Mouse (Mus musculus) heart, embryonic 12.5 days (tissue): Measurements from ENCODE around the gene Ptpru. TPM values are rescaled to one million over a fixed set of nuclear protein-coding genes. Genes with fewer than 3 reads are reported as not detected.

Experiments
- ATAC-seq: fragments of 200-750 bp; cut with Nextera tagmentation; 2 replicates; pipeline ENCODE4 v1.8.0; 2017; ENCODE audit warnings: moderate TSS enrichment, moderate library complexity; ENCODE audit not compliant: insufficient number of reproducible peaks, low FRiP score
- H3K27ac ChIP-seq: fragments of 300-500 bp; sonication (generic); 2 replicates; pipeline ENCODE4 v1.5.1; 2016; ENCODE audit warnings: mild to moderate bottlenecking, moderate library complexity; ENCODE audit not compliant: poor library complexity, severe bottlenecking
- H3K27me3 ChIP-seq: fragments of 300-500 bp; sonication (generic); replicated peaks from 2 replicates; pipeline ENCODE4 v1.6.1; 2016; ENCODE audit warnings: mild to moderate bottlenecking, moderate library complexity
- H3K36me3 ChIP-seq: fragments of 300-500 bp; sonication (generic); 2 replicates; pipeline ENCODE4 v1.6.1; 2016; ENCODE audit warnings: mild to moderate bottlenecking, moderate library complexity
- H3K4me1 ChIP-seq: fragments of 300-500 bp; sonication (generic); replicated peaks from 2 replicates; pipeline ENCODE4 v1.6.1; 2016; ENCODE audit warnings: mild to moderate bottlenecking
- H3K4me2 ChIP-seq: fragments of 300-500 bp; sonication (generic); 2 replicates; pipeline ENCODE4 v1.6.1; 2016; ENCODE audit warnings: mild to moderate bottlenecking, moderate library complexity
- H3K4me3 ChIP-seq: fragments of 300-500 bp; sonication (generic); 2 replicates; pipeline ENCODE4 v1.5.1; 2016; ENCODE audit warnings: mild to moderate bottlenecking
- H3K9ac ChIP-seq: fragments of 300-500 bp; sonication (generic); 2 replicates; pipeline ENCODE4 v1.6.1; 2016; ENCODE audit warnings: mild to moderate bottlenecking, moderate library complexity
- H3K9me3 ChIP-seq: fragments of 300-500 bp; sonication (generic); replicated peaks from 2 replicates; pipeline ENCODE4 v1.6.1; 2016; ENCODE audit warnings: mild to moderate bottlenecking, moderate library complexity
- WGBS: fragments of 180-500 bp; shearing (Covaris S2); methylation state at CpG from one replicate; pipeline ENCODE4 v1.1.7; 2016; 5-methylcytosine and 5-hydroxymethylcytosine counted together
- polyA plus RNA-seq: library from polyadenylated mRNA; unstranded; fragments of >200 nt; fragmentation: Nextera tagmentation; extraction: Ambion mirVana; gene quantifications from 2 replicates; pipeline ENCODE4 v1.2.1, GENCODE M21; 2016

The Ptpru gene
- polyA plus RNA-seq, 1 experiment from 2014 or later: 1.8 TPM

DNA sequence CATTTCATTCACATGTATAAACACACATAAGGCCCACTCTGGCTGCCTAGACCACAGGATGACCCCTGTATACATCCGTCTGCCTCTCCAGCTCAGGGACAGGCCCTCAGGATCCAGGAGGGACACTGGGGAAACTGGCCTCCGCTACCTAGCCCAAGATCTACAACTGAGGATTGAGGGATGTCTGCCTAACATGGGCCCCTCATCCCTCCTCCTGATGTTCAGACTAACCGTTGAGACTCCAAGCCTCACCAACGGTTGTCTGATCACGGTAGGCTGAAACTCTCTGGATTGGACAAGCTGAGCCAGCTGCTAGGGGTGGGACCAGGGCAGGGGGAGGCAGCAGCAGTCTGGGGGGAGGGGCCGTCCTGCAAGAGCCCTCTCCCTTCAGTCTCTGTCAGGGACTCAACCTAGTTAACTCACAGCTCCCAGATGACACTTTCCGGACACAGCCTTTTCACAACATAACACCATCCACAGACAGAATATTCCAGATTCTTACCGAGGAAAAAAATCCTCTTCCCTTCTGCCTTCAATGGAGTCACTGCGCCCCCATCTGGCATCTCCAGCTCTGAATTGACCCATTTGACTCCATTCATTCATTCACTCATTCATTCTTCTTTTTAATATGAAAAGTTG is 4.0 kb downstream of the Ptpru start:
- Histone ChIP-seq H3K9me3 (no peaks in the 10 kb centered on the region), H3K27ac (no peak overlapping the region), H3K4me2 (no peak overlapping the region), H3K27me3 (peaks cover 49% of the 10 kb centered on the region), H3K4me1 (peaks cover 16% of the 10 kb centered on the region), H3K4me3 (no peak overlapping the region), H3K36me3 (no peaks in the 10 kb centered on the region), H3K9ac (no peak overlapping the region)
- WGBS: 22% methylated on average over 9 of the region's 9 CpGs
- ATAC-seq: no peak

DNA sequence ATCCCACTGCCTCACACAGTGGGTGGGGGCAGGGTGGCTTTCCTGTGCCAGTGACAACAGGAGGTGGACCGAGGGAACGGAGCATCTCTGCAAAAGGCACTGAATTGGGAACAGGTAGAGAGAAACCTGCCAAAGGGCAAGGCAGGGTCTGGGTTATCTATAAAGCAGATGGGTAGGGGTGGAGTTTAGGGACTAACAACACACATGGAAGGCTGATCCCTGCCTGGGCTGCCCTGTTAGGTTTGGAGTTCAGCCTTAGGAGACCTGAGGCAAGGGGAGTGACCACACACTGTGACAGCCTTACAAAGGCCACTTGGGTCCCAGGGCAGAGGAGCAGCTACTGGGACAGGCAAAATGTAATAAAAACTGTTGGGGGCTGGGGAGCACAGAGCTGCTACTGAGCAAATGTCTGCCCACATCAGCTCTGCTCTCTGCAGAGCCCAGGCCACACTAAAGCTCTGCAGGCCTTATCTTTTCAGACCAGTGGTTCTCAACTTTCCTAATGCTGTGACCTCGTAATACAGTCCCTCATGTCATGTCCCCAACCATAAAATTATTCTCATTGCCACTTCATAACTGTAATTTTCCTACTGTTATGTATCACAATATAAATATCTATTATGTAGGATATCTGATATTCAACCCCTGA is 5.2 kb downstream of the Ptpru start:
- H3K4me1 ChIP-seq: peaks cover 16% of the 10 kb centered on the region
- no peak for ATAC-seq
- WGBS: 56% methylated on average over 3 of the region's 3 CpGs
- no peak overlapping the region for H3K4me2 ChIP-seq
- H3K4me3 ChIP-seq: no peak overlapping the region
- H3K27ac ChIP-seq: no peak overlapping the region
- H3K9ac ChIP-seq: no peak overlapping the region
- H3K9me3 ChIP-seq: no peaks in the 10 kb centered on the region
- H3K27me3 ChIP-seq: peaks cover 42% of the 10 kb centered on the region
- no peaks in the 10 kb centered on the region for H3K36me3 ChIP-seq

GRCm38 (mm10) chr4:131831546-131832045 is 6.5 kb downstream of the Ptpru start:
- Histone ChIP-seq H3K27ac (no peak overlapping the region), H3K27me3 (peaks cover 33% of the 10 kb centered on the region), H3K4me1 (peaks cover 7% of the 10 kb centered on the region), H3K4me3 (no peak overlapping the region), H3K36me3 (no peaks in the 10 kb centered on the region), H3K4me2 (no peak overlapping the region), H3K9me3 (no peaks in the 10 kb centered on the region), H3K9ac (no peak overlapping the region)
- WGBS: 67% methylated on average over 5 of the region's 5 CpGs
- ATAC-seq: no peak

DNA sequence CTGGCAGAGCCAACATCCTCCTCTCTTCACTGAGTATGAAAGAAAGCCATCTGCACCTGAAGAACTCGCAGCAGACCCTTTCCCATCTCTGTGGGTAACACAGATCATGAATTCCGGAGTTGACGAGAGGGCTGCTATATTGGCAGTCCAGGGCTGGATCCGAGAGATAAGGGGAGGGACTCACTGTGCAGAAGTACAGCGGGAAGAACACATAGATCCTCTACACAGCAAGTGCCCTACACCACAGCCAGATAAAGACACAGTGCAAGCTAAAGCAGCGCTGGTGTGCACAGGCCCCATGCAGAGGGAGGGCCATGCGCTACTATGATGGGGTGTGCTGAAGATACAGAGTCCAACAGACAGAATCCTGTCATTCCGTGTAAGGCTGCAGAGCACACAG is 9.0 kb downstream of the Ptpru start:
- Histone ChIP-seq H3K4me1 (peaks cover 2% of the 10 kb centered on the region; the same call in 1 of the 2 replicates), H3K9ac (no peak overlapping the region), H3K4me2 (no peak overlapping the region), H3K27me3 (peaks cover 16% of the 10 kb centered on the region), H3K36me3 (no peaks in the 10 kb centered on the region), H3K9me3 (no peaks in the 10 kb centered on the region), H3K27ac (no peak overlapping the region), H3K4me3 (no peak overlapping the region)
- 0 out of 2 replicates have a peak, but pooled peaks have one; percentile 42 for ATAC-seq
- 65% methylated on average over 8 of the region's 8 CpGs for WGBS

DNA sequence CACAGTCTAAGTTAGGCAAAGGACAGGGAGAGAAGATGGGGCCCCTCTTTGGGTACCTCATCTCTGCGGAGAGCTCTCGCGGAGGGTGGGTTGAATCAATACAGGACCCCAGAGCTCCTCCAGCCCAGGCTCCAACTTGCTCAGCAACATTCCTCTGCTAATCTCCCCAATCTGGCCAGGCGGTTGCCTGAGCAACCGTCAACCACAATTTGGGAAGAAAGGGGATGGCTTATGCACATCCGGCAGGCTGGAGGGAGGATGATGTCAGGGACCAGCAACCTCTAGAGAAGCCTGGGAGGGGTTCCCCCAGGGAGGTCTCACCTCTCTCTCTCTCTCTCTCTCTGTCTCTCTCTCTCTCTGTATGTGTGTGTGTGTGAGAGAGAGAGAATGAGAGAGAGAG is 11.2 kb downstream of the Ptpru start:
- no peak overlapping the region for H3K4me2 ChIP-seq
- ATAC-seq: no peak
- no peak overlapping the region for H3K9ac ChIP-seq
- no peak overlapping the region for H3K4me3 ChIP-seq
- no peak overlapping the region for H3K27ac ChIP-seq
- H3K36me3 ChIP-seq: no peaks in the 10 kb centered on the region
- no peaks in the 10 kb centered on the region; the same call in 1 of the 2 replicates for H3K4me1 ChIP-seq
- WGBS: 14% methylated on average over 6 of the region's 6 CpGs
- H3K9me3 ChIP-seq: no peaks in the 10 kb centered on the region; the same call in 1 of the 2 replicates
- peaks cover 22% of the 10 kb centered on the region for H3K27me3 ChIP-seq

- no peak overlapping the region for H3K27ac ChIP-seq
- peaks cover 26% of the 10 kb centered on the region for H3K27me3 ChIP-seq
- ATAC-seq: no peak
- no peak overlapping the region for H3K4me3 ChIP-seq
- 35% methylated on average over 8 of the region's 8 CpGs for WGBS
- H3K9me3 ChIP-seq: no peaks in the 10 kb centered on the region; the same call in 1 of the 2 replicates
- no peak overlapping the region for H3K4me2 ChIP-seq
- H3K4me1 ChIP-seq: no peaks in the 10 kb centered on the region; the same call in 1 of the 2 replicates
- no peak overlapping the region for H3K9ac ChIP-seq
- no peaks in the 10 kb centered on the region for H3K36me3 ChIP-seq
Observed at GRCm38 (mm10) chr4:131825830-131826229, 12.3 kb downstream of the Ptpru start.

DNA sequence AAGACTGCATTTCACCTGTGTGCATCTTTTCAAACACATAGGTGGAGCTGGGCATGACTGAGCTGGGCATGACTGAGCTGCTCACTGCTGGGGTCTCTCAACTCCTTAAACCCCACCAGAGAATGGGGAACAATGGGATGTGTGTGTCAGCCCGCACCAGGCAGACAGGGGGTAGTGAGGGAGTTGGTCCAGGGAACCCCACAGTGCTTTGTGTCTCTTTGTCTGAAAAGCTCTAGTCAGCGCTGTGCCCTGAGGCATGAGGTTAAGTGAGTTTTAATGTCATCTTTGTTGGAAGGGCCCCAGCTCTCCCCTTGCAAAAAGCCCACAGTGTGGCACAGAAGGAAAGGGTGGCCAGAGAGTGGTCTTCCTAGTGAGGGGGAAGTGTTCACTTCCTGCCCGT is 13.1 kb downstream of the Ptpru start:
- Histone ChIP-seq H3K4me1 (no peaks in the 10 kb centered on the region; the same call in 1 of the 2 replicates), H3K27me3 (peaks cover 29% of the 10 kb centered on the region), H3K4me2 (no peak overlapping the region), H3K9me3 (no peaks in the 10 kb centered on the region; the same call in 1 of the 2 replicates), H3K27ac (no peak overlapping the region), H3K36me3 (no peaks in the 10 kb centered on the region), H3K4me3 (no peak overlapping the region), H3K9ac (no peak overlapping the region)
- no peak for ATAC-seq
- WGBS: 74% methylated on average over 3 of the region's 3 CpGs

DNA sequence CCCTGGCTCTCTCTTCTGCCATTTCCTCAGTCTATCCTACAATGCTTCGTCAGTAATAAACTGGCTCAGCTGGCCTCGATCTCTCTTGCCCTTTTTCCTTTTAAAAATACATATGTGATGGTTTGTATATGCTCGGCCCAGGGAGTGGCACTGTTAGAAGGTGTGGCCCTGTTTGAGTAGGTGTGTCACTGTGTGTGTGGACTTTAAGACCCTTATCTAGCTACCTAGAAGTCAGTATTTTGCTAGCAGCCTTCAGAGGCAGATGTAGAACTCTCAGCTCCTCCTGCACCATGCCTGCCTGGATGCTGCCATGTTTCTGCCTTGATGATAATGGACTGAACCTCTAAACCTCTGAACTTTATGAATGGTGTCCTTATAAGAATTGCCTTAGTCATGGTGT is 15.5 kb downstream of the Ptpru start:
- WGBS: 70% methylated on average over 3 of the region's 3 CpGs

GRCm38 (mm10) chr4:131821161-131821731 is 16.8 kb downstream of the Ptpru start:
- H3K4me2 ChIP-seq: no peak overlapping the region
- H3K27ac ChIP-seq: no peak overlapping the region
- H3K4me3 ChIP-seq: no peak overlapping the region
- H3K9ac ChIP-seq: no peak overlapping the region
- no peaks in the 10 kb centered on the region for H3K36me3 ChIP-seq
- WGBS: 40% methylated on average over 16 of the region's 16 CpGs
- no peaks in the 10 kb centered on the region; the same call in 1 of the 2 replicates for H3K9me3 ChIP-seq
- H3K27me3 ChIP-seq: peaks cover 46% of the 10 kb centered on the region
- peaks cover 4% of the 10 kb centered on the region; the same call in 1 of the 2 replicates for H3K4me1 ChIP-seq
- ATAC-seq: no peak

More for the DNA sequence above, 15.5 kb downstream of the Ptpru start:
- Histone ChIP-seq H3K9me3 (no peaks in the 10 kb centered on the region; the same call in 1 of the 2 replicates), H3K4me3 (no peak overlapping the region), H3K4me2 (no peak overlapping the region), H3K36me3 (no peaks in the 10 kb centered on the region), H3K9ac (no peak overlapping the region), H3K4me1 (peaks cover 4% of the 10 kb centered on the region), H3K27me3 (peaks cover 43% of the 10 kb centered on the region), H3K27ac (no peak overlapping the region)
- ATAC-seq: no peak

DNA sequence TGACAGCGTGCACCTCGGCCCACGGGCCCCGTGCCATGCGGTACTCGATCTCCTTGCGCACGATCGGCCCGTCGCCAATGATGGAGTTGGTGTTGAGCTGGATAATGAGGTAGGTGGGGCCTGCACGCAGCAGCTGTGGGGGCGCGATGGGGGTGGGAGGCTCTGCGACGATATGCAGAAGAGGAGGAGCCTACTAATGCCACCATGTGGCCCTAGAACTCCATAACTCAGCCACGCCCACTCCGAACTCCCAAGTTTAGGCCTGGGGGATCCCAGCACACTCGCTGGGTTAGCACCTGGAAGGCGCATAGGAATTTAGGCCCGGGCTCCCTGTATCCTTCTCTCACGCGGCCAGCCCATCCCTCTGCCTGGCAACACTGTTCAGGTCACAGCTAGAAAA is 19.2 kb downstream of the Ptpru start:
- H3K4me2 ChIP-seq: peak overlapping the region; percentile 31
- no peaks in the 10 kb centered on the region; the same call in 1 of the 2 replicates for H3K9me3 ChIP-seq
- 35% methylated on average over 23 of the region's 23 CpGs for WGBS
- peaks cover 4% of the 10 kb centered on the region; the same call in 1 of the 2 replicates for H3K4me1 ChIP-seq
- H3K9ac ChIP-seq: no peak overlapping the region
- H3K27me3 ChIP-seq: peaks cover 40% of the 10 kb centered on the region
- ATAC-seq: no peak
- no peak overlapping the region for H3K27ac ChIP-seq
- H3K4me3 ChIP-seq: no peak overlapping the region
- H3K36me3 ChIP-seq: no peaks in the 10 kb centered on the region

DNA sequence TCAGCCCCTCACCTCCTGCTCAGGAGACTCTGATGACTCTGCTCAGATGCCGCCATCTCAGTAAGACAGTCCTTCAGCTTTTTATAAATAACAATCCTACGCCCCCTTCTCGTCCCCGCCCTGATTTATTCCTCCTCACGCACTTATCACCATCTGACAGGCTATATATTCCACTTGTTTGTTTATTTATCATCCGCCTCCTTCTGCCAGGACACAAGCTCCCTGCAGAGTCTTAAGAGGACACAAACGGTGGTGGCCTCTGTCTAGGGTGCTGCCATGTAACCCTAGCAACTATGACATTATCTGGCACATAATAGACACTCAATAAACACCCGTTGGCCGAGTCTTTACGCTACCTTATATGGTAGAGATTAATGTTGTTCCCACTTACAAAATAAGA is 22.3 kb downstream of the Ptpru start:
- no peaks in the 10 kb centered on the region for H3K9me3 ChIP-seq
- no peak for ATAC-seq
- H3K36me3 ChIP-seq: no peaks in the 10 kb centered on the region
- H3K27ac ChIP-seq: no peak overlapping the region
- 68% methylated on average over 10 of the region's 10 CpGs for WGBS
- H3K9ac ChIP-seq: no peak overlapping the region
- no peak overlapping the region for H3K4me2 ChIP-seq
- no peak overlapping the region for H3K4me3 ChIP-seq
- H3K4me1 ChIP-seq: peaks cover 4% of the 10 kb centered on the region; the same call in 1 of the 2 replicates
- peaks cover 25% of the 10 kb centered on the region for H3K27me3 ChIP-seq
